ENCODE assay signal across 8 mouse cellular contexts in the genomic region with DNA sequence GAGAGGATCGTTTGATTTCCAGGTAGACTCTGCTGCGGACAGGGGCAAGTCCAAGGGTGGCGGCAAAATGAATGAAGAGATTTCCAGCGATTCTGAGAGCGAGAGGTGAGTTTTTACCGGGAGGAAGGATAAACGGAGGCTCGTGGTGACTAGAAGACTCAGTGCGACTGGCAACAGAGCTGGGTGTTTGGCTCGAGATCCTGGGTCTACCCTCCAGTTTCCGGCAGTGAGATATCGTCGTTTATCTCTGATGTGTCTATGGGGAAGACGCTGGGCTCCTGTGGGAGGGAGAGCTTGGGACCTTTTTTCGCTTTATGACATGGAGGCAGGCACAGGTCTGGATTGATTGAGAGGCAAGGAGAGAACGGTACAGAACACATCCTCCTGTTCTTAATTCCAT. TPM values are rescaled to one million over a fixed set of nuclear protein-coding genes. Genes with fewer than 3 reads are reported as not detected.
DNase-seq lines count a peak whose midpoint lies in the region; ATAC-seq and TF ChIP-seq lines count a peak whose summit lies in the region.

No protein-coding gene starts in this region.

- no peak for TF ChIP-seq POLR2A in cerebellum, adult 2 months (IDR thresholded peaks at IDR 0.05; ENCODE audit: borderline replicate concordance, insufficient read depth, low read length)

- no peaks in the 10 kb centered on the region; the same call in 1 of the 2 replicates for H3K36me3 ChIP-seq in lung, postnatal 0 days (ENCODE audit: insufficient read depth, low read length)

- TF ChIP-seq EP300 in lung, postnatal 0 days (IDR thresholded peaks at IDR 0.05): no peak

- peak overlapping the region; percentile 91 for H3K4me2 ChIP-seq in lung, postnatal 0 days (replicated peaks; ENCODE audit: low read depth, low read length)

- no peaks in the 10 kb centered on the region for H3K9me3 ChIP-seq in lung, postnatal 0 days (ENCODE audit: low read length)

- peak in 1 of 2 experiments; percentile 5 for DNase-seq in cerebellum, adult 2 months
- DNase-seq in cerebellum, adult 8-10 months: no peak
- peak; percentile 2 for DNase-seq in right cerebral cortex, postnatal 14 days
- no peak for DNase-seq in right cerebral cortex, postnatal 36 days (ENCODE audit: low spot score in 2 of 2)
- DNase-seq in heart, postnatal 4 days: peak; percentile 6
- DNase-seq in lung, postnatal 0 days (ENCODE audit: low spot score): no peak
- DNase-seq in frontal cortex, postnatal 25 days (ENCODE audit: low spot score in 2 of 2): no peak
- DNase-seq in adrenal gland, postnatal 4 days (ENCODE audit: low spot score in 2 of 2): no peak

- H3K9ac ChIP-seq in lung, postnatal 0 days (replicated peaks; ENCODE audit: low read depth): peak overlapping the region; percentile 41

- H3K27me3 ChIP-seq in cerebellum, adult 2 months (ENCODE audit: control insufficient read depth, insufficient read depth, low read length): no peaks in the 10 kb centered on the region
- no peaks in the 10 kb centered on the region for H3K27me3 ChIP-seq in lung, postnatal 0 days (replicated peaks; ENCODE audit: insufficient read depth, low read length)

- no peak for TF ChIP-seq CTCF in cerebellum, adult 2 months (IDR thresholded peaks at IDR 0.05; ENCODE audit: borderline replicate concordance, insufficient read depth, low read depth, low read length)
- TF ChIP-seq CTCF in lung, postnatal 0 days (IDR thresholded peaks at IDR 0.05): no peak

- 3% methylated on average over 16 of the region's 16 CpGs for WGBS in cerebellum, adult 2 months
- WGBS in lung, postnatal 0 days: under 1% methylated on average over 16 of the region's 16 CpGs

- ATAC-seq in lung, postnatal 0 days: no peak

- H3K4me1 ChIP-seq in cerebellum, adult 2 months (ENCODE audit: control insufficient read depth, insufficient read depth, low read length): peaks cover 19% of the 10 kb centered on the region
- H3K4me1 ChIP-seq in lung, postnatal 0 days (ENCODE audit: insufficient read depth, low read depth, low read length): peaks cover 28% of the 10 kb centered on the region

- H3K4me3 ChIP-seq in cerebellum, adult 2 months (replicated peaks; ENCODE audit: insufficient read depth, low read depth, low read length): peak overlapping the region; percentile 87
- H3K4me3 ChIP-seq in lung, postnatal 0 days (ENCODE audit: low read depth, low read length): peak overlapping the region; percentile 48

- H3K27ac ChIP-seq in cerebellum, adult 2 months (ENCODE audit: insufficient read depth, low read length): no peak overlapping the region
- no peak overlapping the region; the same call in 1 of the 2 replicates for H3K27ac ChIP-seq in lung, postnatal 0 days (ENCODE audit: low read length)

RNA-seq across cellular contexts. Expression of gene Parp3, which starts 0.9 kb away (rescaled TPM):
- 6.9 and 9.7 TPM in 2 replicates for polyA plus RNA-seq in cerebellum, adult 2 months (2012; rRNA removed)
- 1 to 10 TPM; 7.5 to 8.3 TPM for total RNA-seq in heart, postnatal 4 days (2021)
- polyA plus RNA-seq in lung, postnatal 0 days (2015; fragmentation: Nextera tagmentation; extraction: Ambion mirVana): 21.5 and 24.0 TPM in 2 replicates
- total RNA-seq in adrenal gland, postnatal 4 days (2021): 10 to 100 TPM; 15.8 to 18.1 TPM

RNA-seq across cellular contexts. Expression of gene Rrp9, which starts 1.9 kb away (rescaled TPM):
- polyA plus RNA-seq in cerebellum, adult 2 months (2012; rRNA removed): 42.5 and 43.7 TPM in 2 replicates
- 10 to 100 TPM; 21.3 to 23.3 TPM for total RNA-seq in heart, postnatal 4 days (2021)
- polyA plus RNA-seq in lung, postnatal 0 days (2015; fragmentation: Nextera tagmentation; extraction: Ambion mirVana): 19.4 and 21.7 TPM in 2 replicates
- total RNA-seq in adrenal gland, postnatal 4 days (2021): 10 to 100 TPM; 33.4 to 40.7 TPM

RNA-seq across cellular contexts. Expression of gene Gpr62, which starts 11.9 kb away (rescaled TPM):
- polyA plus RNA-seq in cerebellum, adult 2 months (2012; rRNA removed): 27.9 and 30.7 TPM in 2 replicates
- total RNA-seq in heart, postnatal 4 days (2021): under 1 TPM in 1 of 2 experiments, not detected in 1; 0.14 TPM
- polyA plus RNA-seq in lung, postnatal 0 days (2015; fragmentation: Nextera tagmentation; extraction: Ambion mirVana): 0.13 and 0.20 TPM in 2 replicates
- under 1 TPM; 0.40 to 0.67 TPM for total RNA-seq in adrenal gland, postnatal 4 days (2021)

RNA-seq across cellular contexts. Expression of gene Iqcf1, which starts 22.1 kb away (rescaled TPM):
- polyA plus RNA-seq in cerebellum, adult 2 months (2012; rRNA removed): not detected in 2 replicates
- total RNA-seq in heart, postnatal 4 days (2021): not detected
- not detected in 2 replicates for polyA plus RNA-seq in lung, postnatal 0 days (2015; fragmentation: Nextera tagmentation; extraction: Ambion mirVana)
- total RNA-seq in adrenal gland, postnatal 4 days (2021): not detected

RNA-seq across cellular contexts. Expression of gene Pcbp4, which starts 24.6 kb away (rescaled TPM):
- polyA plus RNA-seq in cerebellum, adult 2 months (2012; rRNA removed): 515 and 572 TPM in 2 replicates
- total RNA-seq in heart, postnatal 4 days (2021): 100 to 1,000 TPM in 1 of 2 experiments, 10 to 100 TPM in 1; 96.8 to 101 TPM
- 29.4 and 30.6 TPM in 2 replicates for polyA plus RNA-seq in lung, postnatal 0 days (2015; fragmentation: Nextera tagmentation; extraction: Ambion mirVana)
- 10 to 100 TPM; 59.5 to 63.8 TPM for total RNA-seq in adrenal gland, postnatal 4 days (2021)

Comparison
In these comparisons a context has a peak if more than half of its experiments do, and no peak if none do; other contexts are left out.
1. DNase-seq: peak in right cerebral cortex, postnatal 14 days (single experiment) and heart, postnatal 4 days (single experiment); none in cerebellum, adult 8-10 months (single experiment), right cerebral cortex, postnatal 36 days (0 of 2), lung, postnatal 0 days (single experiment), frontal cortex, postnatal 25 days (0 of 2) and adrenal gland, postnatal 4 days (0 of 2).